Mouse (Mus musculus) kidney, postnatal 0 days (tissue): ENCODE measurements at regions not wholly inside any gene's neighbourhood (a gene's known extent, or its start where the extent isn't known, plus 50 kb on each side); places are given as distances from the start of the nearest gene placed in this dataset.

Experiments used
- ATAC-seq: fragments of 200-750 bp; cut with Nextera tagmentation; replicated peaks from 2 replicates; pipeline ENCODE4 v1.8.0; 2017; ENCODE audit warnings: low read depth, moderate number of reproducible peaks, moderate TSS enrichment, moderate library complexity; ENCODE audit not compliant: low FRiP score
- DNase-seq: peaks from one replicate; pipeline ENCODE4 v3.0.0-alpha.2; 2016; ENCODE audit warnings: low spot score
- H3K27ac ChIP-seq: fragments of 300-500 bp; sonication (generic); 2 replicates; pipeline ENCODE4 v1.5.1; 2014; ENCODE audit warnings: mild to moderate bottlenecking
- H3K27me3 ChIP-seq: fragments of 300-500 bp; sonication (generic); 2 replicates; pipeline ENCODE4 v1.6.1; 2014; ENCODE audit warnings: low read length, mixed read lengths; ENCODE audit not compliant: insufficient read depth
- H3K36me3 ChIP-seq: fragments of 300-500 bp; sonication (generic); 2 replicates; pipeline ENCODE4 v1.6.1; 2014; ENCODE audit warnings: low read length, mixed read lengths; ENCODE audit not compliant: insufficient read depth
- H3K4me1 ChIP-seq: fragments of 300-500 bp; sonication (generic); replicated peaks from 2 replicates; pipeline ENCODE4 v1.6.1; 2014; ENCODE audit warnings: antibody characterized with exemption, low read length, mixed read lengths; ENCODE audit not compliant: insufficient read depth
- H3K4me2 ChIP-seq: fragments of 300-500 bp; sonication (generic); 2 replicates; pipeline ENCODE4 v1.6.1; 2014; ENCODE audit warnings: mild to moderate bottlenecking, low read length, moderate library complexity, mixed read lengths
- H3K4me3 ChIP-seq: fragments of 300-500 bp; sonication (generic); replicated peaks from 2 replicates; pipeline ENCODE4 v1.5.1; 2014; ENCODE audit warnings: low read depth, low read length
- H3K9ac ChIP-seq: fragments of 300-500 bp; sonication (generic); 2 replicates; pipeline ENCODE4 v1.6.1; 2014; ENCODE audit warnings: low read depth, low read length
- H3K9me3 ChIP-seq: fragments of 300-500 bp; sonication (generic); replicated peaks from 2 replicates; pipeline ENCODE4 v1.6.1; 2016; ENCODE audit warnings: low read length, inconsistent platforms, mixed read lengths
- CTCF ChIP-seq: IDR thresholded peaks from 2 replicates; pipeline ENCODE4 v1.5.1; 2016; ENCODE audit warnings: antibody characterized with exemption, low read depth, mild to moderate bottlenecking, moderate library complexity
- WGBS: fragments of 180-500 bp; shearing (Covaris S2); extraction: QIAGEN DNeasy Blood & Tissue Kit; methylation state at CpG from one replicate; pipeline ENCODE4 v1.1.7; 2014; 5-methylcytosine and 5-hydroxymethylcytosine counted together

GRCm38 (mm10) chr2:143192256-143193164 is 114.2 kb downstream of the Otor start:
- Histone ChIP-seq H3K4me3 (no peak overlapping the region), H3K9me3 (no peaks in the 10 kb centered on the region), H3K27me3 (no peaks in the 10 kb centered on the region), H3K9ac (no peak overlapping the region), H3K27ac (no peak overlapping the region), H3K36me3 (no peaks in the 10 kb centered on the region), H3K4me1 (no peaks in the 10 kb centered on the region), H3K4me2 (no peak overlapping the region)
- TF ChIP-seq CTCF, result no peak
- no peak for ATAC-seq
- WGBS, result 43% methylated on average over 8 of the region's 8 CpGs
- DNase-seq, result no peak

GRCm38 (mm10) chr2:143193165-143193551 is 114.9 kb downstream of the Otor start:
- H3K27ac ChIP-seq, result no peak overlapping the region
- no peak overlapping the region for H3K9ac ChIP-seq
- no peak for DNase-seq
- H3K9me3 ChIP-seq, result no peaks in the 10 kb centered on the region
- H3K27me3 ChIP-seq, result no peaks in the 10 kb centered on the region
- no peaks in the 10 kb centered on the region for H3K4me1 ChIP-seq
- no peak for ATAC-seq
- H3K4me3 ChIP-seq, result no peak overlapping the region
- TF ChIP-seq CTCF, result no peak
- WGBS, result 59% methylated on average over 5 of the region's 5 CpGs
- no peak overlapping the region for H3K4me2 ChIP-seq
- H3K36me3 ChIP-seq, result no peaks in the 10 kb centered on the region

- DNase-seq (no peak), ATAC-seq (no peak)
- Histone ChIP-seq H3K27me3 (no peaks in the 10 kb centered on the region), H3K9me3 (no peaks in the 10 kb centered on the region), H3K4me3 (no peak overlapping the region), H3K9ac (no peak overlapping the region), H3K36me3 (no peaks in the 10 kb centered on the region), H3K4me2 (no peak overlapping the region), H3K27ac (no peak overlapping the region), H3K4me1 (no peaks in the 10 kb centered on the region)
- 92% methylated on average over 11 of the region's 11 CpGs for WGBS
- TF ChIP-seq CTCF, result no peak
Measured at GRCm38 (mm10) chr2:143199583-143200249, 121.4 kb downstream of the Otor start.

- Histone ChIP-seq H3K27me3 (no peaks in the 10 kb centered on the region), H3K36me3 (no peaks in the 10 kb centered on the region), H3K4me3 (no peak overlapping the region), H3K9ac (no peak overlapping the region), H3K4me2 (no peak overlapping the region), H3K27ac (no peak overlapping the region), H3K4me1 (no peaks in the 10 kb centered on the region), H3K9me3 (no peaks in the 10 kb centered on the region)
- TF ChIP-seq CTCF, result no peak
- DNase-seq, result no peak
- ATAC-seq, result no peak
Measured at GRCm38 (mm10) chr2:143206053-143206452, 127.8 kb downstream of the Otor start.

GRCm38 (mm10) chr2:143207191-143207590 is 128.9 kb downstream of the Otor start:
- DNase-seq (peak; percentile 77), ATAC-seq (no peak)
- no peak overlapping the region for H3K4me3 ChIP-seq
- no peaks in the 10 kb centered on the region for H3K27me3 ChIP-seq
- 39% methylated on average over 5 of the region's 5 CpGs for WGBS
- no peaks in the 10 kb centered on the region for H3K4me1 ChIP-seq
- H3K9me3 ChIP-seq, result no peaks in the 10 kb centered on the region
- H3K36me3 ChIP-seq, result no peaks in the 10 kb centered on the region
- no peak overlapping the region for H3K27ac ChIP-seq
- no peak for TF ChIP-seq CTCF
- H3K4me2 ChIP-seq, result no peak overlapping the region
- no peak overlapping the region for H3K9ac ChIP-seq

- Histone ChIP-seq H3K27me3 (no peaks in the 10 kb centered on the region), H3K9ac (no peak overlapping the region), H3K9me3 (no peaks in the 10 kb centered on the region), H3K4me1 (no peaks in the 10 kb centered on the region), H3K27ac (no peak overlapping the region), H3K4me2 (no peak overlapping the region), H3K4me3 (no peak overlapping the region), H3K36me3 (no peaks in the 10 kb centered on the region)
- 91% methylated on average over 5 of the region's 5 CpGs for WGBS
- DNase-seq, result no peak
- no peak for ATAC-seq
- no peak for TF ChIP-seq CTCF
Measured at GRCm38 (mm10) chr2:143217251-143217650, 139.0 kb downstream of the Otor start.
